Mouse (Mus musculus): ENCODE data around the gene Ifit2.

GRCm38 (mm10) chr19:34624663-34625062 is 74.2 kb downstream of the Ifit2 start:
- no peak for TF ChIP-seq TAL1 (IDR thresholded peaks at IDR 0.05; ENCODE audit: low read length)
- TF ChIP-seq CTCF (IDR thresholded peaks at IDR 0.05 in 2 of 3, conservative IDR thresholded peaks at IDR 0.05 in 1 of 3; ENCODE audit: control insufficient read depth in 1 of 3, insufficient read depth in 1 of 3, low read depth in 2 of 3, low read length in 3 of 3, poor library complexity in 1 of 3, severe bottlenecking in 1 of 3): no peak
- TF ChIP-seq BHLHE40 (IDR thresholded peaks at IDR 0.05; ENCODE audit: borderline replicate concordance, low read depth, low read length): no peak
- no peak for TF ChIP-seq ELF1 (IDR thresholded peaks at IDR 0.05; ENCODE audit: low read depth, low read length)
- TF ChIP-seq EP300 (IDR thresholded peaks at IDR 0.05; ENCODE audit: low read depth in 1 of 2, low read length in 2 of 2): no peak
- no peak for TF ChIP-seq CHD2 (IDR thresholded peaks at IDR 0.05; ENCODE audit: low read length)
- no peak for TF ChIP-seq POLR2A (IDR thresholded peaks at IDR 0.05; ENCODE audit: control insufficient read depth in 1 of 2, insufficient read depth in 1 of 2, low read depth in 1 of 2, low read length in 2 of 2, poor library complexity in 1 of 2)
- no peak for TF ChIP-seq ZMIZ1 (IDR thresholded peaks at IDR 0.05; ENCODE audit: low read depth, low read length)
- no peak for TF ChIP-seq NRF1 (IDR thresholded peaks at IDR 0.05; ENCODE audit: insufficient read depth, low read depth, low read length, poor library complexity, severe bottlenecking)
- TF ChIP-seq HCFC1 (IDR thresholded peaks at IDR 0.05; ENCODE audit: low read depth, low read length): no peak
- TF ChIP-seq TCF12 (IDR thresholded peaks at IDR 0.05; ENCODE audit: low read depth, low read length): no peak
- TF ChIP-seq USF2 (IDR thresholded peaks at IDR 0.05; ENCODE audit: borderline replicate concordance in 1 of 2, insufficient read depth in 1 of 2, low read depth in 1 of 2, low read length in 2 of 2): no peak
- no peak for TF ChIP-seq POLR2AphosphoS5 (IDR thresholded peaks at IDR 0.05; ENCODE audit: borderline replicate concordance, low read depth, low read length)

Measured in MEL (cell line).